Mouse (Mus musculus) intestine, embryonic 15.5 days (tissue): Measurements from ENCODE around the gene Ppp4c. TPM values are rescaled to one million over a fixed set of nuclear protein-coding genes. Genes with fewer than 3 reads are reported as not detected.

Experiments used
- ATAC-seq: fragments of 200-750 bp; cut with Nextera tagmentation; 2 replicates; pipeline ENCODE4 v1.8.0; 2017; ENCODE audit warnings: moderate TSS enrichment, moderate library complexity
- H3K27ac ChIP-seq: fragments of 300-500 bp; sonication (generic); 2 replicates; pipeline ENCODE4 v1.5.1; 2015; ENCODE audit warnings: mild to moderate bottlenecking, inconsistent platforms
- H3K27me3 ChIP-seq: fragments of 300-500 bp; sonication (generic); replicated peaks from 2 replicates; pipeline ENCODE4 v1.6.1; 2015; ENCODE audit warnings: inconsistent platforms
- H3K36me3 ChIP-seq: fragments of 300-500 bp; sonication (generic); 2 replicates; pipeline ENCODE4 v1.6.1; 2015; ENCODE audit warnings: inconsistent platforms
- H3K4me1 ChIP-seq: fragments of 300-500 bp; sonication (generic); replicated peaks from 2 replicates; pipeline ENCODE4 v1.6.1; 2015; ENCODE audit warnings: inconsistent platforms
- H3K4me2 ChIP-seq: fragments of 300-500 bp; sonication (generic); replicated peaks from 2 replicates; pipeline ENCODE4 v1.6.1; 2015; ENCODE audit warnings: mild to moderate bottlenecking, inconsistent platforms
- H3K4me3 ChIP-seq: fragments of 300-500 bp; sonication (generic); replicated peaks from 2 replicates; pipeline ENCODE4 v1.5.1; 2015; ENCODE audit warnings: inconsistent platforms
- H3K9ac ChIP-seq: fragments of 300-500 bp; sonication (generic); 2 replicates; pipeline ENCODE4 v1.6.1; 2015; ENCODE audit warnings: inconsistent platforms
- H3K9me3 ChIP-seq: fragments of 300-500 bp; sonication (generic); 2 replicates; pipeline ENCODE4 v1.6.1; 2016; ENCODE audit warnings: inconsistent platforms
- WGBS: fragments of 180-500 bp; shearing (Covaris S2); methylation state at CpG from one replicate; pipeline ENCODE4 v1.1.7; 2015; 5-methylcytosine and 5-hydroxymethylcytosine counted together
- polyA plus RNA-seq: library from polyadenylated mRNA; unstranded; fragments of >200 nt; fragmentation: Nextera tagmentation; extraction: Ambion mirVana; gene quantifications from 2 replicates; pipeline ENCODE4 v1.2.1, GENCODE M21; 2015

The Ppp4c gene
- polyA plus RNA-seq, 1 experiment from 2014 or later: 248 TPM

DNA sequence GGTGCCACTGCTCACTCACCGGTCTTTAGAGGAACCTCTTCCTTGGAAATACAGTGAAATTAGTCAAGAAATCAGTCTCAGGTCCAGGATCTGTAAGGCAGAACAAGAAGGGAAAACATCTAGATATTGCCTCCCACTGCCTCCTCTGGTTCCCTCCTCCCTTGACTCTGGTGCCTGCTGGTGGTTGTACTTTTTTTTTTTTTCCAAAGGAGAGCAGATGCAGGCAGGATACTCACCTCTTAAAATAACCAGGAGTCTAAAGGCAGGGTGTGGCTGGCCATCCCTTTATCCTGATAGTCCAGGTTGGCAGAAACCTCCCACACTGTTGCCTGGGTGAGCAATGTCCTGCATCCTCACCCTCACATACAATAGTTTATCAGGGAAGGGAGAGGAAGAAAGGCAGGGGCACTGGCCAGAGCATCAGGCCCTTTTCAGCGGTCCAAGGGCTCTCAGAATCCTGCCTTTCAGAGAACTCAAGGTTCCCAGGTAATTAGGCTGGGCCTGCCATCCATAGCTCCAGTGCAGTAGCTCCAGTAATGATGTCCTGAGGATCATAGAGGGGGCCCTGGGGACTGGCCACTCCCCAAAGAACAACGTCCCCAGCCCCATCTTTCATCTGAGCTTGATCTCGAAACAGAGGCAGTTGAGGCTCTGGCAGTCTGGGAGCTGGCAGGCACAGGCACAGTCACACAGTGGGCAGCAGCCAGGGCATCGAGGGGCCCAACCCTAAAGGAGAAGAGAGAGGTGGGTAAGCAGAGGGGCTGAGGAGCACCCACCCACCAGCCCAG lies 8.2 kb upstream of the Ppp4c start:
- Histone ChIP-seq H3K36me3 (peaks cover 19% of the 10 kb centered on the region), H3K9me3 (no peaks in the 10 kb centered on the region), H3K9ac (peak overlapping the region; percentile 68), H3K27ac (peak overlapping the region; percentile 99), H3K4me2 (peak overlapping the region; percentile 80), H3K4me3 (peak overlapping the region; percentile 83), H3K4me1 (peaks cover 31% of the 10 kb centered on the region), H3K27me3 (no peaks in the 10 kb centered on the region)
- WGBS: 51% methylated on average over 5 of the region's 5 CpGs
- no peak for ATAC-seq

DNA sequence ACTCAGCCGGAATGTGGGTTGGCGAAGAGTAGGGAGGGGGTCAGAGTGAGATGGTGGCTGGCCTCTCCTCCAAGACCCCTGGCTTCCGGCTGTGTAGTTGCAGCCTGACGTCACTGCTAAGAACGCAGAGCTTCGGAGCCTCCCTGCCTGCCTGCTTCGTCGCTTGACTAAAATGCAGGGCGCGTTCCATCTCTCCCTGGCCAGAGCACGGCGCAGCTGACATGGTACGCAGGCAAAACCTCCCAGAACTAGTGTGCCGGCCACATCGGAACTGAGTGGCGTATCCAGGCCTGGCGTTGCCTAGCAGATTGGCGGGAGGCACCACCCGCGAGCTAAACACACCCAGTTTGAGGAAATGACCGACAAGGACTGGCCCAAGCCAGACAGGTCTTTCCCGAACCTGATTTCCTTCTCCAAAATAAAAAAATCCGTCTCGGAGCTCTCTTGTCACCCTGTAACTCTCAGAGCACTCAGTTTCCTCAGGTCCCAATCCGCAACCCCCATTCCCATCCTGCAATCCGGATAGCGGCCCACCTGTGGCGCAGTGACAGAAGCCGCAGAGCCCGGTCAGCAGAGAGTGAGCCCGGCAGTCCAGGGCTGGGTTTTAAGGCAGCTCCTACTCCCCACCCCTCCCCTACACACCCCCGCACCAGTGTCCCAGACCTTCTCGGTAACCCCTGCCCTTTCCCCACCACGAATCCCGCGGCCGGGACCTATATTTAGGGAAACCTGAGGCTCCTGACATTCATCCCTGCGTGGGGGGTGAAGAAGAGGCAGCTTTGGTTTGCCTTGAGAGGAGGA lies 7.4 kb upstream of the Ppp4c start:
- Histone ChIP-seq H3K4me1 (peaks cover 33% of the 10 kb centered on the region), H3K9ac (peak overlapping the region; percentile 68), H3K9me3 (no peaks in the 10 kb centered on the region), H3K36me3 (peaks cover 24% of the 10 kb centered on the region), H3K27me3 (no peaks in the 10 kb centered on the region), H3K27ac (peak overlapping the region; percentile 99), H3K4me2 (peak overlapping the region; percentile 80), H3K4me3 (peak overlapping the region; percentile 83)
- WGBS: 1% methylated on average over 38 of the region's 38 CpGs
- ATAC-seq: peak; percentile 91

DNA sequence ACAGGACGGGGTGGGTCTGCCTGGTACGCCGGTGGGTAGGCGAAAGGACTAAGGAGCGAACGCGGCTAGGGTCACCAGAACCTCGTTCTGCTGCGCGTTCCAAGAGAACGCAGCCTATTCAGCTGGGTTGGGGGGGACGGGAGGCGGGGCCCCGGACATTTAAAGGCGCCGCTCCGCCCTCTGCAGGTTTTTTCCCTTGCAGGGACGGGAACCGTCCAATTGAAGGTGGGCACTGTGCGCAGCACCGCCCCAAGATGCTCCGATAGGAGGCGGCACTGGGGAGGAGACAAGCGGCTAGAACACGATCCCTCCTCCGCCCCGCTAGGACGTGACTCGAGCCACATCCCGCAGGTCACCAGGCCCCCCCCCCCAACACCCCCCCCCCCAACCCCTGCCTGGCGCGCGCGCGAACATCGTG lies 6.8 kb upstream of the Ppp4c start:
- Histone ChIP-seq H3K27ac (peak overlapping the region; percentile 99), H3K4me2 (peak overlapping the region; percentile 82), H3K9me3 (no peaks in the 10 kb centered on the region), H3K9ac (peak overlapping the region; percentile 88), H3K27me3 (no peaks in the 10 kb centered on the region), H3K4me3 (peak overlapping the region; percentile 83), H3K4me1 (peaks cover 33% of the 10 kb centered on the region), H3K36me3 (peaks cover 21% of the 10 kb centered on the region)
- peak; percentile 96 for ATAC-seq
- under 1% methylated on average over 36 of the region's 36 CpGs for WGBS

- Histone ChIP-seq H3K4me3 (peak overlapping the region; percentile 83), H3K4me2 (peak overlapping the region; percentile 82), H3K4me1 (peaks cover 33% of the 10 kb centered on the region), H3K36me3 (peaks cover 21% of the 10 kb centered on the region), H3K9me3 (no peaks in the 10 kb centered on the region), H3K27me3 (no peaks in the 10 kb centered on the region), H3K9ac (peak overlapping the region; percentile 88), H3K27ac (peak overlapping the region; percentile 96)
- no peak for ATAC-seq
- under 1% methylated on average over 40 of the region's 40 CpGs for WGBS
These were observed 6.1 kb upstream of the Ppp4c start for GRCm38 (mm10) chr7:126798127-126799049.

- H3K4me2 ChIP-seq: peak within 1 kb of the TSS; percentile 82
- no peaks in the 10 kb centered on the region for H3K27me3 ChIP-seq
- peaks cover 33% of the 10 kb centered on the region for H3K4me1 ChIP-seq
- H3K4me3 ChIP-seq: peak within 1 kb of the TSS; percentile 83
- no peaks in the 10 kb centered on the region for H3K9me3 ChIP-seq
- H3K27ac ChIP-seq: peak within 1 kb of the TSS; percentile 96
- WGBS: 18% methylated on average over 21 of the region's 21 CpGs
- H3K9ac ChIP-seq: peak within 1 kb of the TSS; percentile 88
- H3K36me3 ChIP-seq: peaks cover 21% of the 10 kb centered on the region
- ATAC-seq: no peak
These were observed 5.3 kb upstream of the Ppp4c start, which contains the start of gene Fam57b for GRCm38 (mm10) chr7:126797411-126798126. Gene Fam57b, plus strand, starts transcription at chr7:126797668.

- Histone ChIP-seq H3K27ac (no peak overlapping the region), H3K4me2 (peak overlapping the region; percentile 82), H3K4me3 (peak overlapping the region; percentile 83), H3K9ac (peak overlapping the region; percentile 17; the same call in 1 of the 2 replicates), H3K4me1 (peaks cover 33% of the 10 kb centered on the region), H3K27me3 (no peaks in the 10 kb centered on the region), H3K9me3 (no peaks in the 10 kb centered on the region), H3K36me3 (peaks cover 21% of the 10 kb centered on the region)
- no peak for ATAC-seq
- WGBS: 69% methylated on average over 8 of the region's 8 CpGs
These were observed 4.1 kb upstream of the Ppp4c start for GRCm38 (mm10) chr7:126796350-126796932.

GRCm38 (mm10) chr7:126795387-126796317 lies 3.4 kb upstream of the Ppp4c start:
- Histone ChIP-seq H3K9me3 (no peaks in the 10 kb centered on the region), H3K4me2 (peak overlapping the region; percentile 82; the same call in 1 of the 2 replicates), H3K27me3 (no peaks in the 10 kb centered on the region), H3K27ac (no peak overlapping the region), H3K4me1 (peaks cover 34% of the 10 kb centered on the region), H3K9ac (no peak overlapping the region), H3K4me3 (no peak overlapping the region), H3K36me3 (peaks cover 21% of the 10 kb centered on the region)
- WGBS: 82% methylated on average over 16 of the region's 16 CpGs
- ATAC-seq: no peak

GRCm38 (mm10) chr7:126794271-126794605 lies 1.9 kb upstream of the Ppp4c start:
- no peak for ATAC-seq

DNA sequence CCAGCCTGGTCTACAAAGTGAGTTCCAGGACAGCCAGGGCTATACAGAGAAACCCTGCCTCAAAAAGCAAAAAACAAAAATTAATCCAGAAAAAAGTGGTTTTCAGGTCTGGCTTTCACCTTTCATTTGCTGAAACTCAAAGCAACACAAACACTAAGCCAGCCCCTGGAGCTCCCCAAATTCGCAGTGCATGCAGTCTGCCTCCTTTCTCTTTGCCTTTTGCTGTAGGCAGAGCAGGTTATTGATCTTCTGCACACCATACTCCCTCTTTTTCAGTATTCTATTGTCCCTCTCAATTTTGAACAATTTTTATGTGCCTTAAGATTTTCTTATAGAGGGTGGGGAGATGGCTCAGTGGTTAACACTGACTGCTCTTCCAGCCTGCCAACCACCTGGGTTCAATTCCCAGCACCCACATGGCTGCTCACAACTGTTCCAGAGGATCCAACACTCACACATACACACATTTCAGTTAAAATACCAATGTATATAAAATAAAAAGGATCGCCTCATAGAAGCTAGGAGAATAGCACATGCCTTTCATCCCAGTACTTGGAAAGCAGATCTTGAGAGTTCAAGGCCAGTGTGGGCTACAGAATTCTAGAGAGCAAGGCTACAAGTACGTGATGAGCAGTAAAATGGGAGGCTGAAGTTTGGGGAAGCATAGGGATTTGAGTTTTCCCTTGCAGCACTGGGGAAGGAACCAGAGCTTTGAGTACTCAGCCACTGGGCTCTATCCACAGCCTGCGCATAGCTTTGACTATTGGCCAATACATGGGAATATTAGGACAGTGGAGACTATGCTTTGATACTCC lies 1.4 kb upstream of the Ppp4c start:
- no peak for ATAC-seq
- H3K4me3 ChIP-seq: no peak overlapping the region
- no peak overlapping the region for H3K27ac ChIP-seq
- H3K9ac ChIP-seq: no peak overlapping the region
- peaks cover 28% of the 10 kb centered on the region for H3K4me1 ChIP-seq
- no peaks in the 10 kb centered on the region for H3K9me3 ChIP-seq
- no peaks in the 10 kb centered on the region for H3K27me3 ChIP-seq
- H3K4me2 ChIP-seq: peak overlapping the region; percentile 68; the same call in 1 of the 2 replicates
- H3K36me3 ChIP-seq: peaks cover 24% of the 10 kb centered on the region
- WGBS: 77% methylated on average over 4 of the region's 4 CpGs

More at GRCm38 (mm10) chr7:126794271-126794605, 1.9 kb upstream of the Ppp4c start:
- peaks cover 28% of the 10 kb centered on the region for H3K4me1 ChIP-seq
- H3K9me3 ChIP-seq: no peaks in the 10 kb centered on the region
- no peak overlapping the region for H3K9ac ChIP-seq
- H3K27me3 ChIP-seq: no peaks in the 10 kb centered on the region
- H3K4me3 ChIP-seq: no peak overlapping the region
- WGBS: 63% methylated on average over 4 of the region's 4 CpGs
- H3K27ac ChIP-seq: no peak overlapping the region
- peaks cover 21% of the 10 kb centered on the region for H3K36me3 ChIP-seq
- H3K4me2 ChIP-seq: no peak overlapping the region
